Mouse (Mus musculus) urinary bladder, adult 2 months (tissue): Measurements from ENCODE around the gene Nosip. TPM values are rescaled to one million over a fixed set of nuclear protein-coding genes. Genes with fewer than 3 reads are reported as not detected.

Source experiments
- DNase-seq: peaks from one replicate; pipeline ENCODE4 v3.0.0; 2022; ENCODE audit warnings: low spot score
- polyA plus RNA-seq: library from polyadenylated mRNA; depleted of rRNA; stranded (reverse); fragments of >200 nt; gene quantifications from 2 replicates; pipeline ENCODE4 v1.2.3, GENCODE M21; 2012

Nosip gene
- polyA plus RNA-seq, 1 experiment = 59.9 TPM

DNA sequence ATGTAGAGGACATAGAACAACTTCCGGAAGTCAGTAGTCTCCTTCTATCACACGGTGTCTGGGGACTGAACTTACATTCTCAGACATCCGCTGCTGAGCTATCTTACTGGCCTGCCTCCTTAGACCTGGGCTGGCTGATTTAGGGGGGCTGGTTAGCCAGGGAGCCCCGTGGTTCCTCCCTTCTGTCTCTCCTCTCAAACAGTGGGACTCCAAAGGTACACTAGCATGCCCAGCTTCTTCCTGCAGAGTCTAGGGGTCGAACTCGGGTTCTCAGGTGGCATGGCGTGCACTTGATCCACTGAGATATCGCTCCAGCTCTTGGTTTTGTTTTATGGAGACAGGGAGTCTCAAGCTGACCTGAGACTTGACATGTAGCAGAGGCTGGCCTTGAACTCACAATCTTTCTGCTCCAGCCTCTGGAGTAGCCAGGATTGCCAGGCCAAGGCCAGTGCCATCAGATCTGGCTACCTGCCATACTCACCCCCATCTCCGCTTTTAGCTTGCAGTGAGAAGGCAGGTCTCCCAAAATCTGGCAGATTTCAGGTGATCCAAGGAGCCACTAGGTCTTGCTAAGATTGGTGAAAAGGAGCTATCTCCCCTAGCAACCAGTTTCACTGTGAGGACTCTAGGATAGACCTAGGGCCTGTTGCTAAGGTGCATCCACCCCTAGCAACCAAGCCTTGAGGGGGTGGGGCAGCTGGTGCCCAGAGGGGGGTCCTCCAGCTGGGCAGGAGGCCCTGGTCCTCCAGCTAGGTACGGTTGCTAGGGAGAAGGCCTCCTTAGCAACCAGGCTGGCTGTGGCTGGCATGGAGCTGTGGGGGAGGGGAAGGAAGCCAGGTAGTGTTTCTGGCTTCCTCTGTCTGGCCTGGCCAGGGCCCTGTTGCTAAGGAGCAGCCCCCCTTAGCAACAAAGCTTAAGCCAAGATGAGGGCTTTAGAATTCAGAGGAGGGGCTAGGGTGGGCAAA is 3.3 kb upstream of the Nosip start:
- no peak for DNase-seq

DNA sequence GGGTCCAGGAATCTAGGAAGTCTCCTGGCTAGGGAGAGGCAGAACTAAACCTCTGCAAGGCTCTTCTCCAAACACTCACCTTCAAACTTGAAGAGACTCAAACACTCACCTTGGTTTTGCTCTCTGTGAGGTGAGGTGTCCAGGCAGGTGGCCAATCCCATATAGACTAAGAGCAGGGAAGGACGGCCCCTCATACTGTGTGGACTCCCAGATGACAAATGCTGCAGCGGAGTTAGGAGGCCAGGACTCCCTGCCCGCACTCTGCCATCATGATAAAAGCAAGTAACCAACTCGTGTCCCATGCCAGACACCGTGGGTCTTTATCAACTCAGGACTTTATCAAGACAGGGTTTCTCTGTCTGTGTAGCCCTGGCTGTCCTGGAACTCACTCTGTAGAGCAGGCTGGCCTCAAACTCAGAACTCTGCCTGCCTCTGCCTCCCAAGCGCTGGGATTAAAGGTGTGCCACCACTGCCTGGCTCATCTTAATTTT is 1.6 kb upstream of the Nosip start:
- no peak for DNase-seq

DNA sequence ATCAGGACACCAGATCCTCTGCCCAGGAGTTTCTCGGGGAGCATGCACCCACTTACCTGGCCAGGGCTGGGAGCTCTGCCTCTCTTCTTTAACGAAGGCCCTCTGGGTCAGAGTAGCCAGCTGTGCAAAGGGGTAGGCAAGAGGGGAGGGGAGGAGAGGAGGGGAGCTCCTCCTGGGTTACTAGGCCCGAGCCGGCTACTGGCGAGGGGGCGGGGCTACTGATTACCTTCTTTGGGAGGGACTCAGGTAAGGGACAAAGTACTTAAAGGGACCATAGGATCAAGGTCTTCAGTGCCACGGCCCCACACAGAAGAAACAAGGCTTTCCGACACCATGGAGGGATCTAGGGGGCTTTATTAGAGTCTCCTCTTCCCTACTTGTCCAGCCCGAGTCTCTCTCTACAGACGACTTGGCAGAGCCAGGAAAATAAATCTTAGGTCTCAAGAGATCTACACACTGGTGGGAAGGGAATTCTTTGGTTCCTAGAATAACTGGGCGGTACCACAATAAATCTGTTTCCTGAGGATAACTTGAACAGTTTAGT is 625 bp upstream of the Nosip start:
- peak; percentile 56 for DNase-seq

DNA sequence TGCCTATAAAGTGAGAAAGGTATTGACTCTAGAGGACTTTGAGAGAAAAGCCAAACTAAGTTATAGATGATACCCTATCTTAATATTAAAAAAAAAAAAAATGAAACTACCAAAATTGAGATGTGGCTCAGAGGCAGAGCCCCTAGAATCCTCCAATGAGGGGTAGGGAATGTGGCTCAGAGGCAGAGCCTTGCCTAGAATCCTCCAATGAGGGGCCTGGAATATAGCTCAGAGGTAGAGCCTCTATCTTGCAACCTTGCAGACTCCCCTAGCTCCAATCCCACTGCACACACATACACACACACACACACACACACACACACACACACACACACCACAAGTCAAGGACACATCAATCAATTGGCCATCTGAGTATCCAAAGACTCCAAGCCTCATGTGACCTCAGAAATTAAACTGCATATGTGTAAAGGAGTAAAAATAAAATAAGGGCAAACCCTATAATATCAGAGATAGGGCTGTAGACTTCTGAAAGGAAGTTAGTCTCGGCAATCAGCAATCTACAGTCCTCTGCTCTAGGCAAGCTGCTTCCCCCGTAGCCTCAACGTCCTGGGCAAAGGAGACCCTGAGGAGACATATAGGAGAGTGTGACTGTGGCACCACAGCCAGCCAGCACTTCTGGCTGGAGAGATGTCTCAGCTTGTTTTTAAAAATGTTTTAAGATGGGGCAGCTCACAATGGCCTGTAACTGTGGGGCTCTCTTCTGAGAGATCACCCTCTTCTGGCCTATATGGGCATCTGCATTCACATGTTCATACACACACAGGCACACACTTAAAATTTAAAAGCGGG is 5.2 kb downstream of the Nosip start:
- no peak for DNase-seq

DNA sequence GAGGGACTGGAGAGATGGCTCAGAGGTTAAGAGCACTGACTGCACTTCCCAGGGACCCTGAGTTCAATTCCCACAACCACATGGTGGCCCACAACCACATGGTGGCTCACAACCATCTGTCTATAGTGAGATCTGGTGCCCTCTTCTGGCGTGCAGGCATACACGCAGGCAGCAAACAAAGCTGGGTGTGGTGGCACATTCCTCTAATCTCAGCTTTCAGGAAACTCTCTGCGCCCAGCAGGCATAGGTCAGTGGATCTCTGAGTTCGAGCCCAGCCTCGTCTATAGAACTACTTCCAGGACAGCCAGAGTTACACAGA is 5.7 kb downstream of the Nosip start:
- DNase-seq = no peak

DNA sequence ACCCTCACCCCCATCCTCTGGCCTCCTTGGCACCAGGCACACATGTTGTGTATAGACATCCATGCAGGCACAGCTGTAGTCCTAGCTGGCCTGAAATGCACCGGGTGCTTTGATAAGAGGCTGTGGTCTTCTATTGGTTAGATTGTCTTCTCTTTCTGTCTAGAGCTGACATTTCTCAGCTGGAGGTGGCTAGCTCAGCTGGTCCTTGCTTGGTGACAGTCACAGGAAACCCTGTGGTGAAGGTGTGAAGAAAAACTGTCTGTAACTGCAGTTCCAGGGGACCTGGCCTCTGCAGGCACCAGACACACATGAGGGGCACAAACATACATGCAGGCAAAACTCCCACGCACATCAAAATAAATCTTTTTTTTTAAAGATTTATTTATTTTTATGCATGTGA is 7.4 kb downstream of the Nosip start:
- no peak for DNase-seq

DNA sequence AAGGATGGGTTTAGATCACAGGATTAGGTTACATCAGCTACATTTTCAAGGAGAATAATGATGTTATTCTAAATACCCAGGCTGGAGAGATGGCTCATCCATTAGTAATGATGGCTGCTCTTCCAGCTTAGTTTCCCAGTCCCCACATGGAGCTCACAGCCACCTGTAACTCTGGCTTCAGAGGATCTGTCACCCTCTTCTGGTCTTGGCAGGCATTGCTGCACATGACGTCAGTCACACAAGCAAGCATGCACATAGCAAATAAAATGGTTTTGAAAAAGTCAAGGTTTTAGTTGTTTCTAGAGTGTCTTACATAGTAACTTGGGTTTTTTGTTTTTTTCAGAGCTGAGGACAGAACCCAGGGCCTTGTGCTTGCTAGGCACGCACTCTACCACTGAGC is 10.0 kb downstream of the Nosip start:
- DNase-seq = no peak

DNA sequence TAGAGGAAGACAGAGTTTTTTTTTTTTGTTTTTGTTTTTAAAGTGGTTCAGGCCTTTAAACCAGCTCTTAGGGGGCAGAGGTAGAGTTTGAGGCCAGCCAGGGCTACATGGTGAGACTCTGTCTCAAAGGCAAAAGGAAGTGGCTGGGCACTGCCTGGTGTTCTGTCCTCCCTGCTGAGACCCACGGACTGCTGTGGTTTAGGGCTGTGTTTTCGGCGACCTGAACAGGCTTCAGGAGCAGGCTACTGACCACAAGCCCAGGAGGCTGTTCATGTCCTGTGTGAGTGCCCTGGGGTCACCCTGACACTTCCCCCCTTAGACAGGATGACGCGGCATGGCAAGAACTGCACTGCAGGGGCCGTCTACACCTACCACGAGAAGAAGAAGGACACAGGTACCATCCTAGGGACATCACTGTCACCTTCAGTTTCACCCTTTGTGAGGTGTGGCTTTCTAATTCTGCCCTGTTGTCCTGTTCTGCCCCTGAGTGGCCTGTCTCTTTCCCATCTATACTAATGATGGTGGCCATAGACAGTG is 11.0 kb downstream of the Nosip start:
- no peak for DNase-seq

DNA sequence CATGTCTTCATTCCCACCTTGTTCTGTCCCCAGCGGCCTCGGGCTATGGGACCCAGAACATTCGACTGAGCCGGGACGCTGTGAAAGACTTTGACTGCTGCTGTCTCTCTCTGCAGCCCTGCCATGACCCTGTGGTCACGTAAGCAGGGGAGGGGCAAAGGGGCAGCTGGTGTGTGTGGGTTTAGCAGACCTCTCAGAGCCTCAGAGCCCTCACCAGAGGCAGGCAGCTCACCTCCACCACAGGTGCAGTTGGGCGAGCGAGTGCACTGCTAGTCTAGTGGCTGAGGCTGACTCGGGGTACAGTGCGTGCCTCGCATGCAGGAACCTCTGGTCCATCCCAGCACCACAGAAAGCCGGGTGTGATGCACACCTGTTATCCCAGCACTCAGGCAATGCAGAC is 11.7 kb downstream of the Nosip start:
- DNase-seq = no peak

DNA sequence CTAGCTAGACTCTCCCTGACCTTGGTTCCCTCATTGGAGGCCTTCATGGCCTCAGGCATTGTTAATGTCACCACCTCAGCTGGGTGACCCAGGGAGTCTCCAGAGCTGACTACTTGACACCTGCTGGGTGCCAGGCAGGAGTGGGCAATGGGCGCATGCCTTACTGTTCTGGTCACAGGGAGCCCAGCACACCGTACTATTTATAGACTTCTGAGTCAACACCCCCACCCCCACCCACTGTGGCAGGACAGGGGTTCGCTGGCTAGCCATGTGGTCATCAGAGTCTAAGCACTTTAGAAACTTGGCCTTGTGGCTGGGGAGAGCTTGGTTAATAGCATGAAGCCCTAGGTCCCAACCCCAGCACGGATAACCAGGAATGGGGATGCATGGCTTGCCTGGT is 13.2 kb downstream of the Nosip start:
- DNase-seq = no peak

DNA sequence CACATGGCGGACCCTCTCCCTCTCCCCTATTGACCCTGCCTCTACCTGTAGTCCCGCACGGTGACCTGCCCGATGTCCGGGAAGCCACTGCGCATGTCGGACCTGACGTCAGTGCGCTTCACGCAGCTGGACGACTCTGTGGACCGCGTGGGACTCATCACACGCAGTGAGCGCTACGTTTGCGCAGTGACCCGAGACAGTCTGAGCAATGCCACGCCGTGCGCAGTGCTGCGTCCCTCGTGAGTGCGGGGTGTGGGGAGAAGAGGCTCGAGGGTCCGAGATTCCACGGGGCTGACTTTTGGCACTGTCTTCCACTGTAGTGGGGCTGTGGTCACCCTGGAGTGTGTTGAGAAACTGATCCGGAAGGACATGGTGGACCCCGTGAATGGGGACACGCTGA is 14.3 kb downstream of the Nosip start:
- no peak for DNase-seq

DNA sequence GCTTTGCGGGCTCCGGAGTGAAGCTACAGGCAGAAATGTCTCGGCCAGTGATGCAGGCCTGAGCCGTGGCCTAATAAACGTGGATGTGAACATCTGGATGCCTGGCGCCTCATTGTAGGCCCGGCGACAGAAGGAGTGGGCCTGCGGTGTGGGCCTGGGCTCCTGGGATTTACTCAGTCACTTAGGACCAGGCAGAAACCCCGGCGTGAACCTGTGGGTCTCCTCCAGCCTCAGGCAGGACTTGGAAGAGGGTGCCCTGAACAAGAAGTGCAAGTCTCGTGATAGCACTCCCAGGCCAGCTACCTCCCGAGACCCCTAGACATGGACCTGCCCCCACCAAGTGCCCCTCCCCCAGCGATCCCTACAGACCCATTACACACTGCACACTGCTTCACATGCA is 15.1 kb downstream of the Nosip start:
- no peak for DNase-seq

DNA sequence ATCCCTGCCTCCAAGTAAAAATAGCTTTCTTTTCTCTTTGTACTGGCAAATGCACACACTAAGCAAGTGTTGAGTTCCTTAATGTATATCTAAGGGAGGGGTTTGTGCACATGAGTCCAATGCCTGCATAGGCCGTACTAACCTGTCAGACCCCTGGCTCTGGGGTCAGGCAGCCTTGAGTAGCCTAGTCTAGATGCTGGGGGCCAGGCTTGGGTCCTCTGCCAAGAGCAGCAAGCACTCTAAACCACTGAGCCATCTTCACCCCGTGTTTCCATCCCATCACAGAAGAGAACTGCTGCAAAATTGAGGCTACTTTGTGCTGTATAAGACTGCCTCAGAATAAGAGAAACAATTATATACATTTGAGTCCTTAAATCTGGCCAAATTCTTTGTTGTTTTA is 15.6 kb downstream of the Nosip start:
- DNase-seq = no peak

DNA sequence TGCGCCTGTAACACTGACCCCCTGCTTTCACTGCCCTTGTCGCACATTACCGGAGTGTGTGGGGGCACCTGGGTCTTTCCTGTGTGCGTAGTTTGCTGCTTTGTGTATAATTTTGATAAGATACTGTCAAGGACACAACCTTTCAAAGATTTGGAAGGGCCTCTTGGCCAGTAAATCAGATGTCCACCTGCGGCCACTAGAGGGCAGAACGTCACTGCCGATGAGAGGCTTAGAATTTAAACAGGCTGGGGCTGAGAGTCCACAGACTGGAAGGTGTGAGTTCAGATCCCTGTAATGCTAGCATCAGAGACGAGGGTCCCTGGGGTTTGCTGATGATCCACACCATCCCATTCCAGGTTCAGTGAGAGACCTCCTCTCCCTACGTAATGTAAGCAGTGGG is 16.3 kb downstream of the Nosip start:
- peak; percentile 51 for DNase-seq

DNA sequence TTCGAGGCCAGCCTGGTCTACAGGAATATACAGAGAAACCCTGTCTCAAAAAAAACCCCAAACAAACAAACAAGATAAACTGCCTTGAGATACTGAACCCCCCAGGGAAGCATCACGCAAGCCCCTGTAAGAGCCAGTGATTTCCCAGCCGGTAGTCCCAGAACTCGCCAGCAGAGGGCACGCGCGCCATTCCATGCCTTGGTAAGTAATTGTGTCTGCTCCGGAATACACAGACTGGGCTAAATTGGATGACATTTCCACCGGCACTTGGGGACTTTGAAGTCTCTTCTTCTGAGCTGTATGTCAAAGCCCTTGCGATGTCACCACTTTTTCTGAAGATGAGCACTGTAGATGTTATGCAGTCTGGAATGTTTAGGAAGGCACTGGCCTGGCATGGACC is 17.6 kb downstream of the Nosip start:
- DNase-seq = peak; percentile 79

DNA sequence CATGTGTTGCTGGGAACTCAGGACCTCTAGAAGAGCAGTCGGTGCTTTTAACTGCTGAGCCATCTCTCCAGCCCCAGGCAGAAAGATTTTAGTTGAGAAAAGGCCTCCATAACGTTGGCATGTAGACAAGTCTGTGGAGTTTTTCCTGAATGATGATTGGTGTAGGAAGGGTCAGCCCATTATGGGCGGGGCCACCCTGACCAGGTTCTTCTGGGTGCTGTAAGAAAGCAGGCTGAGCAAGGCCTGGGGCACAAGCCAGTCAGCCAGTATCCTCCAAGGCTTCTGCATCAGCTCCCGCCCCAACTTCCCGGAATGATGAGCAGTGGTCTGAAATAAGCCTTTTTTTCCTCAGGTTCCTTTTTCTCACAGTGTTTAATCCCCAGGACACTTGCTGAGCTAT is 18.8 kb downstream of the Nosip start:
- no peak for DNase-seq

DNA sequence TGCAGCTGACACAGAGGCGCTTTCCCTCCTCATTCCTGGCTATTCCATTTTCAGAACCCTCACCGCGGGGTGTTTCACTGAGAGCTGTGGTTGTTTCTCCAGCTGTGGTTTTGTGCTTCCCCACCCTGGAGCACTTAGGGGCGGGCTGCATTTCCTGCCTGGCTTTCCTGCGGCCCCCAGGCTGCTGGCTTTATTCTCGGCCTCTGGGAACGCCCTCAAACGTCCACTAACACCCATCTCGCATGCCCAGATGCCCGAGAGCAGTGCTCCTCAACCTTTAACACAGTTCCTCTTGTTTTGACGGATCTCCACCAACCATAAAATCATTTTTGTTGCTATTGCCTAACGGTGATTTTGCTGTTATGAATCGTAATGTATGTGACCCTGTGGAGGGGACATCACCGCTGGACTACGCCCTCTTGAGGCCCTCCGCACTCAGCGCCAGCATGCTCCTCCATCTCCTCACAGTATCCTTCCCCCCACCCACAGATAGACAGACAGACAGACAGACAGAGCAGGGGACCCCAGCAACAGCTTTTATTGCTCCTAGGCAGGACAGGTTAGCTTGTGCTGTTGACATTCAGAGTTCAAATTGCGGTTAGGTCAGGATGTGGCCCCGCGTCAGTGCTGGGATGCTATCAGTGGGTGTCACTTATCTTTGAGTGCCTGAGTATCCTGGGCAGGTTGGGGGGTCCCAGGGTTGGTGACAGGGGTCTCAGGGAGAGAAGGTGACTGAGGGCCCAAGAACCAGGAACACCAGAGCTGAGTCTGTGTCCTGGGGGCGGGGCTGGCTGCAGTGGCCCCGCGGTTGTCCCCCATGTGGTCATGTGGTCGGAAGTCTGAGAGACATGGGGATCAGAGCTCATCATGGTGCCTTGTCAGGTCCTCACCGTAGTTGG is 20.4 kb downstream of the Nosip start:
- no peak for DNase-seq

DNA sequence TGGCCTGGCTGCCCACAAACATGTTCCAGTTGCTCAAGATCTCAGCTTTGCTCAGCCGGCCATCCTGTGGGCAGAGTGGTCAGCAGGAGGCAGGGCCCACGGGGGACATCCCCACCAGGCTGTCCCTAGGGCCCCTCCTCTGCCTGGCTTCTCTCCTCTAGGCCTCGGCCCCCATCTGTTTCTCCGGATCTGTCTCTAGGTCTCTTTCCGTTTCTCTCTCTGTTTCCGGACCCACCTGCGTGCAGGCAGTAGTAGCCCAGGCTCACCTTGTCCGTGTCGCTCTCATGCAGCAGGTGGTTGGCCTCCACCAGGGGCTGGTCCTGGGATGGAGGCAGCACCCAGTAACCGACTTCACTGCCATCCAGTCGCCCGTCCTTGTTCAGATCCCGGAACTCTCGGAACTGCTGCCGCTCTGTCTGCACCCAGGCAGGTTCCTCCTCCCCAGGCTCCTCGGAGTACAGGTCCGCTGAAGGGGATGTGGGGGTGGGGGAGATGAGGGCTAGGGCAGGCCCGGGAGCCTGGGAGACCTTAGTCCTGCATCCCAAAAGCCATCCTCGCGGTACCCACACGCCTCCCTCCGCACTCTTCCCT is 21.2 kb downstream of the Nosip start:
- DNase-seq = no peak

DNA sequence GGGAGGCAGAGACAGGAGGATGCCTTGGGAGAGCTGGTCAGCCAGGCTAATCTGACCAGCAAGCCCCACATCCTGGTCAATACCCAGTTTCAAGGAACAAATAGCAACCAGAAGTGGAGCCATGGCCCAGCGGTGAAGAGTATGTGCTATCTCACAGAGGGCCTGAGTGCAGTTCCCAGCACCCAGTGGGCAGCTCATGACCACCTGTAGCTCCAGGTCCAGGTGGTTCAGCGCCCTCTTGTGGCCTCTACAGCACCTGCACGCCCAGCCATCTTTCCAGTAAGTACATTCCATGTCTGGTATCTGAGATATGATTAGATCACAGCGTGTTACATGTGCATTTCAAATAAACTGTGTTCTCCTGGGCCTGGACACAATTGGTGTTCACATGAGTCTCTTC is 23.9 kb downstream of the Nosip start:
- no peak for DNase-seq

DNA sequence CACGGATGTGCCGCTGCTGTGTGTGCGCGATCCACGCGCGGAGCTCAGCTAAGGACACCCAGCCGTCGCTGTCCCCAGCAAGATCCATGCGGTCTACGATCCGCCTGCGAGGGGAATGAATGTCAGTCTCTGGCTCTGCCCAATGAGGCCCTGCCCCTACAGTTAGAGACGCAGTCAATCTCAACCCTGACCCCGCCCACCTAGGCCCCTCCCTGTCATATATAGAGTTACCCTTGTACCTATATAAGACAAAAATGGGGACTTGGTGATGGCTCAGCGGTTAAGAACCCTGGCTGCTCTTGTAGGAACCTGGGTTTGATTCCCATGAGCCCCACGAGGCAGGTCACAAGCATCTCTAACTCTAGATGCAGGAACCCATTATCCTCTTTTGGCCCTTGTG is 26.4 kb downstream of the Nosip start:
- DNase-seq = no peak
